ENCODE assay signal across 21 mouse cellular contexts in the genomic region with DNA sequence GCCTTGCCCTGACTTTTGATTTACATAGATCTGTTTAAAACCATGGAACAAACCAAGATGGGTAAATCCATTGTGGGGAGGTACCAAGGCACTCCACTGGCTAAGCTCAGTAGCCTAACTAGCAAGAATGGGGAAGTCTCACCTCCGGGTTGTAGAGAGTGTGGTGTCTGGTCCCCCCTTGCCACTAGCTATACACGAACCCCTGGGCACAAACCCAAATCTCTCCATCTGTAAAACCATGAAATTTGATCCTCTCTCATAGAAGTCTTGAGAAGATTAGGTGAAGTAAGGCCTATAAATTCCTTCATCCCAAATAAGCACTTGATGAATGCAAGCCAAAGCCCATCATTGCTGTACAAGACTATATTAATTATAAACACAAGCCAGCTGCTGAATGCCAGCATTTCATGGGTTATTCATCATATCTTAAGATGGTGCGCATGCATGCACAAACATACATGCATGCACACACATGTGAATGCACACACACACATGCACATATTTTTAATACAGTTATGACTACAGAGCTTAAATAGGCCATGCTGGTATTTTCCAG.
"Had no signal": no experiment of that assay in that cellular context is flagged by ENCODE, and none has a peak within 500 bp of the region (broad histone marks: within the 10 kb centered on the region; RNA-seq: fewer than 3 reads in every experiment).

No protein-coding gene starts in this region.

- ATAC-seq: intestine, postnatal 0 days; liver, embryonic 12.5 days; midbrain, embryonic 13.5 days; midbrain, embryonic 16.5 days had no signal

- H3K4me2 ChIP-seq: liver, embryonic 12.5 days; liver, embryonic 15.5 days; midbrain, embryonic 13.5 days; neural tube, embryonic 13.5 days had no signal

- H3K4me3 ChIP-seq: layer of hippocampus, adult 2 months; liver, embryonic 12.5 days; liver, embryonic 15.5 days; midbrain, embryonic 13.5 days; myocyte; neural tube, embryonic 13.5 days had no signal

- H3K27ac ChIP-seq: layer of hippocampus, adult 2 months; liver, embryonic 12.5 days; liver, embryonic 15.5 days; macrophage; midbrain, embryonic 13.5 days; neural tube, embryonic 13.5 days had no signal

- H3K9ac ChIP-seq: liver, embryonic 12.5 days; liver, embryonic 15.5 days; midbrain, embryonic 13.5 days; neural tube, embryonic 13.5 days had no signal

- H3K36me3 ChIP-seq: liver, embryonic 12.5 days; liver, embryonic 15.5 days; midbrain, embryonic 13.5 days; neural tube, embryonic 13.5 days had no signal

- H3K27me3 ChIP-seq: liver, embryonic 12.5 days; liver, embryonic 15.5 days; midbrain, embryonic 13.5 days; neural tube, embryonic 13.5 days had no signal

- DNase-seq: kidney, adult 2 months; kidney, postnatal 14 days; kidney, postnatal 4 days; layer of hippocampus, adult 9-11 months; liver; lung, adult 18-20 months; retina, postnatal 1 day; right cerebral cortex, postnatal 25 days; spleen, adult 18-20 months; thymus, adult 2 months; thymus, postnatal 14 days; thymus, postnatal 4 days had no signal

- H3K4me1 ChIP-seq: liver, embryonic 12.5 days; liver, embryonic 15.5 days; midbrain, embryonic 13.5 days; neural tube, embryonic 13.5 days had no signal

- H3K9me3 ChIP-seq: liver, embryonic 12.5 days; liver, embryonic 15.5 days; midbrain, embryonic 13.5 days; neural tube, embryonic 13.5 days had no signal
